Mouse (Mus musculus) leukemia stem cell, adult 10-12 weeks (primary cell): ENCODE results near the gene Gm21616. TPM values are rescaled to one million over a fixed set of nuclear protein-coding genes. Genes with fewer than 3 reads are reported as not detected.

Experiments used
- polyA plus RNA-seq: library from polyadenylated mRNA; stranded (reverse); fragments of >175 nt; gene quantifications from 2 replicates; pipeline ENCODE4 v1.2.3, GENCODE M21; 2012; ENCODE audit warnings: low replicate concordance

Gene Gm21616
- not detected in 2 replicates for polyA plus RNA-seq

DNA sequence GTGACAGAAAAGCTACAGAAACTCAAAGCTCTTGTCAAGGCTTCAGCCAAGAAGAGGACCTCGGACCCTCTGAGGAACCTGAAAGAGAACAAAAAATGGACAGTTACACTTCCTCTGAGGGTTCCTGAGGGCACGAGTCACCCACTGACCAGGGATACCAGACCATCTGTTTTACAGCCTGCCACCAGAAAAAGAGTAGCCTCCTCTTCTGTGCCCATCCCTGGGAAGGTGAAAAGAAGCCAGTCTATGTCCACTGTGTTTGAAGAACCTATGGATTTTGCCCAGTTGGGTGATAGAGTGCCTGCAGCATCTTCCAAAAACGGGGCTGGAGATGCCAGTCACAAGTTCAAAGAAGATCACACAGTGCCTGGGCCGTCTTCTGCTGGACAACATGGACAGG is at the start of gene Gm21616:
Gene Gm21616 (plus strand): TSS at position 301 of the 400 bp plus-strand sequence.

